Mouse (Mus musculus): ENCODE data around the gene Cfap43.

DNA sequence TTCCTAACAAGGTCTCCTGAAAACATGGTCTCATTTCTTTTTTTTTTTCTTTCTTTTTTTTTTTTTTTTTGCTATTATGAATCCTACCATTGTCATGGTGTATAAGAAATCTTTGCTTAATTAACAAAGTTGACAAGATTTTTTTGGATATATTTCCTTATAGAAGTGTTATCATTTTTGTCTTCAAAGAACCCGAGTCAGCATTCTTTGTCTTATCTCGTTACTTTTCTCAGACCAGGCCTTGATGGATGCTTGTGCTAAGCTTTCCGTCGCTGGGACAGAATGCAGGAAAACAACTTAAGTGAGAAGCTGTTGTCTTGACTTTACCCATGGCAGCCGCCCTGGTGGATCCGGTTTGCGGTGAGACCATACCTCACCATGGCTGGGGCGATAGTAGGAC, 218.6 kb downstream of the Cfap43 start:
- TF ChIP-seq POLR2A (IDR thresholded peaks at IDR 0.05; ENCODE audit: low read depth, low read length) (no peak), CTCF (conservative IDR thresholded peaks at IDR 0.05; ENCODE audit: insufficient read depth, insufficient read length, low read depth, low read length) (no peak)

Measured in kidney, adult 2 months (tissue).